Mouse (Mus musculus): ENCODE data around the gene Adam15. TPM values are rescaled to one million over a fixed set of nuclear protein-coding genes. Genes with fewer than 3 reads are reported as not detected.
A peak's percentile ranks its signal among the peaks of the same experiment; 100 is the strongest.

Gene Adam15
- total RNA-seq, 2 experiments from 2014 or later: 100 to 135 TPM

GRCm38 (mm10) chr3:89384331-89385076 lies 34.7 kb upstream of the Adam15 start:
- ATAC-seq (ENCODE audit: poor library complexity, severe bottlenecking): no peak

GRCm38 (mm10) chr3:89383651-89384255 lies 34.0 kb upstream of the Adam15 start:
- no peak for ATAC-seq (ENCODE audit: poor library complexity, severe bottlenecking)

DNA sequence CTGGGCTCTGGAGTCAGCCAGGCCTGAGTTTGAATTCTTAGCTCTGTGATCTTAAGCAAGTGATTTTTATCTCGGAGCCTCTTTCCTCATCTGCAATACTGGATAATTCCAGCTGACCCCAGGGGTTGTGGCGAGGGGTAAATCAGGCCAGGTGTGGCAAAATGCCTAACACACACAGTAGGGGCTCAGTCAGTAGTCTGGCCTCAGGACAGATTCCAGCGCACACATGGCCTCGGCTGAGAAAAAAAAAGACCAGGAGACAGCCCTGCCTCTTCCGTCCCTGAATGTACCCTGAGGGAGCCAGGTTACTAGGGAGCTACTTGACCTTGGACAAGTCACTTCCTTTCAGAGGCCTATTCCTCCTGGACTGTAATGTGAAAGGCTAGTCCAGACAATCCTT lies 33.2 kb upstream of the Adam15 start:
- ATAC-seq (ENCODE audit: poor library complexity, severe bottlenecking): no peak

- ATAC-seq (ENCODE audit: poor library complexity, severe bottlenecking): no peak
These were observed 32.5 kb upstream of the Adam15 start for GRCm38 (mm10) chr3:89382033-89382882.

DNA sequence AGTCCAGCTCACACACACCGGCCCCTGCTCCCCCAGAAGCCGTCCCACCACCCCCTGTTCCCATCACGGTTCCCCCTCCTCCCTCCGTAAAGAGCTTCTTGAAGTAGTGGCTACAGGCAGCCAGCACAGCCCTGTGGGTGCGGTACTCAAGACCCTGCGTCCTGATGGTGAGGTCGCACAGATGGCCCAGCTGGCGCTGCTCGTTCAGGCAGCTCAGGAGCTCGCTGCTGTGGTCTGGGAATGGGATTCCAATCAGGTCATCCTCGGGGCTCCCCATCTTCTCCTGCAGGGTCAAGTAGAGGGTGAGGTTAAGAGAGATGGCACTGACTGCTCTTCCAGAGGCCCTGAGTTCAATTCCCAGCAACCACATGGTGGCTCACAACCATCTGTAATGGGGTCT lies 31.4 kb upstream of the Adam15 start:
- no peak for ATAC-seq (ENCODE audit: poor library complexity, severe bottlenecking)

GRCm38 (mm10) chr3:89380711-89381110 lies 30.9 kb upstream of the Adam15 start:
- ATAC-seq (ENCODE audit: poor library complexity, severe bottlenecking): no peak

DNA sequence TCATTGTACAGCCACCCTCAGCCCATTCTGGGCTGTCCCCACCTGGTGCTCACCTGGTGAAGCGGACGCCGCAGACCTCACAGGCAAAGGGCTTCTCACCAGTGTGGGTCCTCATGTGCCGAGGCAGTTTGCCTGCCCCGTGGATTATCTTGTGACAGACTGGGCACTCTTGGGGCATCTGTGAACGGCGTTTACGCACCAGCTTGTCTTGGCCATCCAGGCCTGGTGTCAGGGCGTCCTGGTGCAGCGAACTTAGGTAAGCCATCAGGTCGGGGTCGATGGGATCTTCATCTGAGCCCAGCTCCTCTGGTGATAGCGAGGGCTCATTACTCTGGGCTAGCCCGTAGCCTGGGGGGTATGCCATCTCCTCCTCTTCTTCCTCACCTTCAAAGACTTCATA lies 30.5 kb upstream of the Adam15 start:
- no peak for ATAC-seq (ENCODE audit: poor library complexity, severe bottlenecking)

- no peak for ATAC-seq (ENCODE audit: poor library complexity, severe bottlenecking)
These were observed 29.8 kb upstream of the Adam15 start for GRCm38 (mm10) chr3:89379388-89380131.

GRCm38 (mm10) chr3:89378394-89379067 lies 28.7 kb upstream of the Adam15 start:
- ATAC-seq (ENCODE audit: poor library complexity, severe bottlenecking): peak; percentile 70

- ATAC-seq (ENCODE audit: poor library complexity, severe bottlenecking): no peak
These were observed 28.0 kb upstream of the Adam15 start for GRCm38 (mm10) chr3:89377831-89378230.

DNA sequence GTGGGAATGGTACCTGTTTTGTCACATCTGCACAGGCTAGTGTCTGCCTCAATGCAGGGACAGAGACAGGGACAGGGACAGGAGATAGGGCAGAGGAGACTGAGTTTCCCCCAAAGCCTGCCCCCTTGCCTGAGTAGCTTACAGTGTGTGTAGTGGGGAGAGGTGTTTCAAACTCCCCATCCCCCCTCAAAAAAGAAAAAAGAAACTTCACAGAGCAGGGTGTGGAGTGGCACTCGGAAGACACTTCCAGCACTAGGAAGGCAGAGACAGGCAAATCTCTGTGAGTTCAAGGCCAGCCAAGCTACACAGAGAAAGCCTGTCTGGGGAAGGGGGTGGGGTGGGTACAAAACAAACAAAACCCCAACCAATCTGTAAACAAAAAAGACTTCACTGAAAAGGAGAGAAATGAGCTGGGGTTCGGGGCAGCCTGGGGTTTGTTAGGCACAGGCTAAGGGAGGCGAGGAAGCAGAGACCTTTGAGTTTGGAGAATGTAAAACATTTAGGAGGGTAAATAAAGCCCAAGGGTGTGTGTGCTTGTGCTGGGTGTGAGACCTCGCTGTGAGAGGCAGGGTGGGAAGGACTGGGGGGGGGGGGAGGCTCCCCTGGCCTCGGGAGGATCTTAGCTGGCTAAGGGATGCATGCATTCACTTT lies 23.9 kb upstream of the Adam15 start:
- no peak for ATAC-seq (ENCODE audit: poor library complexity, severe bottlenecking)

DNA sequence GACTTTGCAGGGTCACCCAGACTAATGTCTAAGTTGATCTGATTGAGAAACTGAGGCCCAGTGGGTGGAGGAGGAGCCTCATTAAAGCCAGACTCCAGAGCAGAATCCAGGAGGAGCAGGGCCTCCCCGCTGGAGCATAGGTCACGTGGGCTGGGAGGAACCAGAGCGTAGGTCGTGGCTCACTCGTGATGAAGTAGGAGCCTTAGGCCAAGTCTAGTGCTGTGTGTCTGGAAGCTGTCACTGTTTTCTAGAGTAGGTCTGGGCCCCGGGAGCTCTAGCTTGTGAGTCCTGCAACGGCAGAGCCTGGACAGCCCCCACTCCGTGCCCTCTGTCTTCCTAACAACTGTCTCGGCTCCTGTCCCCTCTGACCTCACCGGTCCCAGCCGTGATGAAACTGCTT lies 17.5 kb upstream of the Adam15 start:
- no peak for ATAC-seq (ENCODE audit: poor library complexity, severe bottlenecking)

- no peak for ATAC-seq (ENCODE audit: poor library complexity, severe bottlenecking)
These were observed 16.0 kb upstream of the Adam15 start for GRCm38 (mm10) chr3:89365486-89366414.

DNA sequence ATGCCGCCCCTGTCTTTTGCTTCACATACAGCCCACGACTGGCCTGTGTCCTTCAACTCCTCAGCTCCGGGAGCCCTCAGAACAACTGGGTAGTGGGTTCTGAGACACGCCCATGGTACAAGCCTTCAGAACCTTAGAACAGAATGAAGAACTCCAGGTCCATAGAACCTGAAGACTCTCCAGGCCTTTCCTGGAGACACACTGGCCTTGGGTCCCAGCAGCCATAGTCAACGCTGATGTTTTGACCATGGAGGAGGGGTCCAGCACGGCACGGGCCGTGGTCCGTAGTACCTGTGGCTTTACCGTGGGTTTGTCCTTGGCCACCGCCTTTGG lies 15.3 kb upstream of the Adam15 start, which contains the start of gene Dcst1:
Gene Dcst1 (minus strand): TSS at position 101 of the 333 bp plus-strand sequence.
- no peak for ATAC-seq (ENCODE audit: poor library complexity, severe bottlenecking)

DNA sequence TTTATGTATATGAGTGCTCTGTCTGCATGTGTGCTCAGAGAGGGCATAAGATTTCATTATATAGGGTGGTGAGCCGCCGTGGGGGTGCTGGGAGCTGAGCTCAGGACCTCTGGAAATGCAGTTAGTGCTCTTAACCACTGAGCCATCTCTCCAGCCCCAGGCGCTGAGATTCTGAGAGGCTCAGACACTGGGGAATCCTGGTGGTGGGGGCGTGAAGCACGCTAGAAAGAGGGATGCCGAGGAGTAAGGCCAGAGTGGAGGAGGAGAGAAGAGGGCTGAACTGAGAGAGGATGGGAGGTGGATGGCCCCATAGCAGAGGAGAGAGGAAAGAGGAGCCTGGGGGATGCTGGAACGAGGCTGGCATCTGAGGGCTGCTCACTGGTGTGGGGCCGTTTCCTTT lies 14.8 kb upstream of the Adam15 start:
- no peak for ATAC-seq (ENCODE audit: poor library complexity, severe bottlenecking)

- no peak for ATAC-seq (ENCODE audit: poor library complexity, severe bottlenecking)
These were observed 11.9 kb upstream of the Adam15 start, which contains the start of gene Dcst2 for GRCm38 (mm10) chr3:89361675-89362074. Gene Dcst2 (plus strand): TSS chr3:89361975.

DNA sequence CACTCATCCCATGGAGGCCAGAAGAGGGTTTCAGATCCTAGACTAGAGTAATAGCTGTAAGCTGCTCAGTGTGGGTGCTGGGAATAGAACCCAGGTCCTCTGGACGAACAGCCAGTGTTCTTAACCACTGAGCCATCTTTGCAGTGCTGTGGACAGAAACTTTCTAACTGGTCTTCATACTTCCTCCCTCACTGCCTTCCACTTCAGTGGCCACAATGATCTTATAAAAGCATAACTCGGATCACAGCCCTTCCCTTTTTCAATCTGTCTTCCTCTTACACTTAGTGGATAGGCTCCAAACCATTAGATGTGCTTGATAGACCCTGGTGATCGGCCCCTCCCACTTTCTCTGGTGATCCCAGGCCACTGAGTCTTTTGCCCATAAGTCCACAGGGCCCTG lies 10.4 kb upstream of the Adam15 start:
- peak; percentile 69 for ATAC-seq (ENCODE audit: poor library complexity, severe bottlenecking)

- no peak for ATAC-seq (ENCODE audit: poor library complexity, severe bottlenecking)
These were observed 9.8 kb upstream of the Adam15 start for GRCm38 (mm10) chr3:89359630-89360029.

GRCm38 (mm10) chr3:89356029-89356428 lies 6.2 kb upstream of the Adam15 start:
- no peak for ATAC-seq (ENCODE audit: poor library complexity, severe bottlenecking)
